Mouse (Mus musculus) megakaryocyte progenitor cell, adult 5-6 weeks (primary cell): Measurements from ENCODE around the gene Fgd5. TPM values are rescaled to one million over a fixed set of nuclear protein-coding genes. Genes with fewer than 3 reads are reported as not detected.
"Not testable (repeated sequence)": the region's sequence is repeated elsewhere in the genome, so short reads cannot be mapped to it uniquely, and the experiment has no call there.

Experiments
- ATAC-seq: replicated peaks from 2 replicates; pipeline ENCODE4 v1.8.0; 2016; ENCODE audit warnings: mild to moderate bottlenecking, moderate TSS enrichment, inconsistent platforms; ENCODE audit not compliant: poor library complexity
- total RNA-seq, 2 experiments: library from RNA; stranded (forward) in 1 of 2; stranded (reverse) in 1 of 2; fragments of 157-497, 149-512 nt in 1 of 2; fragments of 200-1000 nt in 1 of 2; gene quantifications; 2 replicates each; pipeline versions ENCODE4 v1.2.3 to v1.2.4; 2015 to 2017

Gene Fgd5
- total RNA-seq (2015) (0.24 and 0.32 TPM in 2 replicates), total RNA-seq (2017) (0.41 TPM in 1 of 2 replicates, not detected in the other)

- ATAC-seq = no peak
These were observed at the start of gene Fgd5 for GRCm38 (mm10) chr6:91978371-91979300. Fgd5 (plus strand) TSS chr6:91978878.

DNA sequence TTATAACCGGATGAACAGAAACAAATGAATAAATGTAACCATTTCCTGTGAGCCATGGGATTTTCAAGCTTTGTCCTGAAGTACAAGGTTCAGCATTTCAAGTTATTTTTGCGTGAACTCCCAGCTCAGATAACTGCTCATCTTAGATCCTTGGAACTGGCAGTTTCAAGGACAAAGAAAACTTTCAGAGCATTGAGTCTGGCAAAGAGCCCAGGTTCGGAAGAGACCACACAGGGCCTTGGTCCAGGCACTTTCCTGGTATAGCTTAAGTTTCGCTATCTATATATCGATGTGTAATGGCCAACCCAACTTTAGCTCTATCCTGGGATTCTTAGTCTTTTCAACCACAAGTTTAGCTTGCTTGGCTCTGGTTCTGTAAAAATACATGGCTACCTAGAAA, 47.4 kb upstream of the Fgd5 start:
- ATAC-seq = no peak

DNA sequence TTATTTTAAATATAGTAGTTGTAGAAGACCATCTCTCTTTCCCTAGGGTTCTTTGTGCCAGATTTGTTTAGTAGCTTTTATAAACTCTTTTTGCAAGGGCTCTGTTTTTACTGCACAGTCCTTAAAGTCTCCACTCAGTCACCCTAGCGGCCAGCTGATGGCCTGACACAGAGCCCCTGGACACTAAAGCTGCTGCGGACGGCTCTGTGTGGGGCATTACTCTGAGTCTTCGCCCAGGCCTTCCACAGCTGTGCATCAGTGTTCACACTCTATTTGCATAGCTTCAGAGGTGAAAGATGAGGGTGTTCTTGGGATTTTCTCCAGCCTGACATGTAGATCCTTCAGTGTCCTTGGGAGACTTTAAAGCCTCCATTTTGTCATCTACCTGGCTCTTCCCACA, 40.2 kb upstream of the Fgd5 start:
- no peak for ATAC-seq

- no peak for ATAC-seq
These were observed 30.3 kb upstream of the Fgd5 start for GRCm38 (mm10) chr6:91948426-91948825.

GRCm38 (mm10) chr6:91958015-91958414, 20.7 kb upstream of the Fgd5 start:
- ATAC-seq = not testable (repeated sequence)

DNA sequence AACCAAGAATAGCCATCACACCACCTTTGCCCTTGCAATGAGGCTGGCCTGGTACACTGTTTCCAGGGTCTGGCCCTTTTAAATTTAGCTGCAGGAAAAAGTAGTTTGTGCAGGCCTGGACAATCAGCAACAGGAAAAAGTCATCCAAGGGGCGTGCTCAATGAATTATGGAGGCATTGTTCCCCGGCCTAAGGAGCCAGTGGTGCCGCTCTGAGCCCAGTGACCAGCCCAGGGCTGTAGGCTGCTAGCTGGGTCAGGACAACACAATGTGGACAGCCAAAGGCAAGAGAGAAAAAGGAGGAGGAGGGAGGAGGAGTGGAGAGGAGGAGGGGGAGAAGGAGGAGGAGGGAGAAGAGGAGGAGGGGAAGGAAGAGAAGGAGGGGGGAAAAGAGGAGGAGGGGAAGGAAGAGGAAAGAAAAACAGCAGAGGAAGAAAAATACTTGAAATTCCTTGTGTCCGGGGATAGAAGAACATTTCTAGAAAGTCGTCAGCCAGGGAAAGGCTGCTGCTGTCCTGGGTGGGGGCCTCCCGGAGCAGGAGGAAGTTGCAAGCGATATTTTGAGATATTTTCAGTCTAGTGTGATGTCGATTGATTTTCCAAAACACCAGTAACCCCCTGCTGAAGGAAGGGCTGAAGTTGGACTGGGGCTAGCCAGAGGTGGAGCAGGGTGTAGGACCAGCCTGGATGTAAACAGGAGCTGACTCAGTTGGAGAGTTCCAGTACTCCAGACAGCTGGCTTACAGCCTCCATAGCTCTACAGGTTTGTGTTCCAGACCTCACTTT, 18.5 kb upstream of the Fgd5 start:
- ATAC-seq = no peak

DNA sequence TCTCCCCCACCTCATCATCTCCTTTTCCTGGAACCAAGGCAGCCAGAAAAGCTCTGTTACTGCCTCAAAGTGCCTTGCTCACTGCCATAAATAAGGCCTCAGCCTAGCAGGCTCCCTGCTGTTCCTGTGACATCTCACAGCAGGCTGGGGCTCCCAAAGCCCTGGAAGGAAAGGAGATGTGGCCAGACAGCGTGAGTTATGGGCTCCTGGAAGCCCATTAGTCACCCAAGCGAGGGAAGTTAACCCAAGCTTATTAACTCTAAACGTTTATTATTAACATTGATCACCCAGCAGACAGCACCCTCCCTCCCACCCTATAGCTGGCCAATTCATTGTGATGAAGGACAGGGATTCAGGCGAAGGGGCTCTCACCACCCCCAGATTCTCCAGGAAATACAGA, 15.2 kb upstream of the Fgd5 start:
- no peak for ATAC-seq

DNA sequence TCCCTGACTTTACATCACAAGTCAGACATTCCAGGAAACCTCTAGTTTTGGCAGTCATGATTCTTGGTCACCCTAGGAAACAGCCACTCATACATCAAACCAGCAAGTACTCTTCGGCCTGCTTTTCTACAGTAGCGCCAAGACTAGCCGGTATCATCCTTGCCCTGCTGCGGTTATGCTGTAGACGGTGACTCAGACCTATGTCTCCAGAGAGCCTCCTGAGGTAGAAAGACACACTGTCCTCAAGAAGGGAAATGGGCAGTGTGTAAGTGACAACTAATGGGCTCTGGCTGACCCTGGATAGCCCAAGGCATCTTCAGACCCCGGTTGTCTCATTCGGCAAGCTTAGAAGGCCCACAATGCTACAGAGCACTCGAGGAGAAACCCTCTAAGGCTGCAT, 13.6 kb upstream of the Fgd5 start:
- ATAC-seq = no peak

DNA sequence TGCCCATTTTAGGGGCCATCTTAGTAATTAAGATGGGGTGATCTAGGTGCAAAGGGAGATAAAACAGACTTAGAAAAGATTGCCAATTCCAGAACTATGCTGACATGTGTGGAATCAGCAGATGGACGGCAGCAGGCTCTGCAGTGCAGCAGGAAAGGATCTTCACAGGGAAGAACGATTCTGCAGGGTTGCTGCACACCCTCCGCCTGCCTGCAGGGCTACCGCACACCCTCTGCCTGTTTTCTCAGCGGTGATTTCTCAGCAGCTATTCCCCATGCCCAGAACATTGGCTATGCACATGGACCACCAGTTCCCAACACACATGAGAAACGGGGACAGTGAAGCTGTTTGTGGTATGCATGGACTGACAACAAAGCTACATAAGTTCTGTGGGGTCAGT, 12.7 kb upstream of the Fgd5 start:
- no peak for ATAC-seq

DNA sequence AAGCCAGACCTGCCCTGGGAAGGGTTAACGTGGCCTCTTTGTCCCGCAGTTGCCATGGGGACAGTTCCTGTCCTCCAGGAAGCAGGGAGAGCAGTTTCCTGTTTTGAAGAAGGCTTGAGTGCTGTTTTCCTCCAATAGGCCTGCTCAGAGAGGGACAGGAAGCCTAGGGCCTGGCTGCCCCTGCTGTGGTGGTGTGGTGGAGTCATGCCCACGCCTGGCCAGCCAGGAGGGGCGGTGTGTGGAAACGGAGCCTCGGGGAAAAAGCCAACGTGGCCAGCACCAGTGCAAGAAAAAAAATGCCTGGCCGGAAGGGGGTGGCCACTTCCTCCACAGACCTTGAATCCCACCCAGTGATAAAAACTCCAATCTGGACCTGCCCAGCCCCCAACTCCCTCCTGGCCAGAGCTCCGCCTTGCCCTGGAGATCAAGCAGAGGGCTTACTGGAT, 6.5 kb upstream of the Fgd5 start:
- ATAC-seq = peak; percentile 70

DNA sequence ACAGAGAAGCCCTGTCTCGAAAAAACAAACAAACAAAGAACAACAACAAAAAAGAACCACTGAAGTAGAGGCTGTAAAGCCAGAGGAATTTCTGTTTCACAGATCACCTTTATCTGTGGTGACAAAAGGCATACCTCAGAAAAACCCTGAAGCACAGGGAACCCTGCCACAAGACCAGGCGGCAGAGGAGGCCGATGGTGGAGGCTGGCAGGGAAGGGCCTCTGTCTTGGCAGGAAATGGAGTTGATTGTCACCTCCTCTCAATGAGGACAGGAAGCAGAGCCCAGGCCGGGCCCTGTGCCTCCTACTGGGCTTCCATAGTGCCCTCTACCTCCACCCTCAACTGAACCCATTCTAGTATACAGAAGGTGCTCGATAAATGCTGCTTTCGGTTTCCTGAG, 4.7 kb upstream of the Fgd5 start:
- ATAC-seq = no peak

DNA sequence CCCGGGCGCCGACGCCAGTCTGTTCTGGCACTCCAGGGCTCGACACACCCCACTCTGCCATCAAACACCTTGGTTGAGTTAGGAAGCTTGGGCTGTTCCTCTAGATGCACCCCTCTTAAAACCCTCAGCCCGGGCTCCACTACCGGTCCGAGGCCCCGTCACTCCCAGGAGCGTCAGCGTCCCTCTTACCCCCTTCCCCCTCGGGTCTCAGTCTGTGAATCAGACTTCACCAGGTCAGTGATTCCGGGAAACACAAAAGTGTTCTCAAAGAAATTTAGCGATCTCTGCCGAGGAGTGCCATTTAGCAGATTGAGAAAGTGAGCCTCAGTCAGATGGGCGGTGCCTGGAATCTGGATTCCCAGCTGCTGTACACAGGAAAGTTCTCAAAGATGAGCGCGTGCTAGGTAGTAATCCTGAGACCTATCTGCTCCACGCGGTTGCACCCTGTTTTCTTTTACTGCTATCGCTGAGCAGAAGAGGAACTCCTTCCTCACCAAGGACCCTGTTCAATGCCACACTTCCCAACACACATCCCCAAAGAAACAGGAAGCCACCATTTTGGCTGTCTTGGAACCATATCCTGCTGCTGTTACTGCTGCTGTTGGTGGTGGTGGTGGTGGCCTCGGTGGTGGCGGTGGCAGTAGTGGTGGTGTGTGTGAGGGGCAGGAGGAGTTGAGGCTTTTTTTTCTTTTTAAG, 771 bp downstream of the Fgd5 start:
- peak; percentile 68 for ATAC-seq

DNA sequence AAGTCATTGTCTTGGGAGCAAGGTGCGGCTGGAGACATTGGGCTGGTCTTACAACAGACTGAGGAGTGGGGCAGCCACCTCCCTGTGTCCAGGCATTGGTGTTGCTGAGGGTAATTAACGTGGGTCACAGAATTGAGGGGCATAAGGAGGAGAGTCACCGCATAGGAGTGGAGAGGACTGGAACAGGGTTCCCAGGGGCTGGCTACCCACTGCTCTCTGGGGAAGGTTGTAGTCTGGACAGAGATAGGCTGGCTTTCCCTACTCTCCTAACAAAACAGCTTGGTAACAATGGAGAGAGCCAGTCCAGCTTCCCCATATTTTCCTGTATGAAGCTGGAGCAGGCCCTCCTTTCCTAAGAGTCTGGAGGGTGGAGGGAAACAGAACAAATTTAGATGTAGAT, 1.3 kb downstream of the Fgd5 start:
- no peak for ATAC-seq

- ATAC-seq = no peak
These were observed 11.4 kb downstream of the Fgd5 start for GRCm38 (mm10) chr6:91990101-91990500.

DNA sequence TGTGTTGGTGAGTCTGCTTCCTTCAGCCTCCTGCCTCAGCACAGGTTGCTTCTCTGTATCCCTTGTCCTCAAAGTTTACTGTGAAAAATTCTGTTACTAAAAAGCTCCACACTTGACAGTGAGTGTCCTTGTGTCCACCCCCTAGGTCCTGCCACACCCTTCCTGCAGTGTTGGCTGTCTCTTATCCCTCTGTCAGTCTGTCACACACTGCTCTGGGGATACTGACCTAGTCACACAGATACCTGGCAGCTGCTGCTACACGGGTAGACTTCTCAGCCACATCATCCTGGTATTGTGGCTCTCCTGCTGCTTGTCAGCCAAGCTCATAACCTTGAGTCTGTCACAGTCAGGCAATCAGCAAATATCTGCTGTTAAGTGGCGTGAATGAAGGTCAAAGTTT, 14.1 kb downstream of the Fgd5 start:
- ATAC-seq = peak; percentile 31; the same call in 1 of the 2 replicates

DNA sequence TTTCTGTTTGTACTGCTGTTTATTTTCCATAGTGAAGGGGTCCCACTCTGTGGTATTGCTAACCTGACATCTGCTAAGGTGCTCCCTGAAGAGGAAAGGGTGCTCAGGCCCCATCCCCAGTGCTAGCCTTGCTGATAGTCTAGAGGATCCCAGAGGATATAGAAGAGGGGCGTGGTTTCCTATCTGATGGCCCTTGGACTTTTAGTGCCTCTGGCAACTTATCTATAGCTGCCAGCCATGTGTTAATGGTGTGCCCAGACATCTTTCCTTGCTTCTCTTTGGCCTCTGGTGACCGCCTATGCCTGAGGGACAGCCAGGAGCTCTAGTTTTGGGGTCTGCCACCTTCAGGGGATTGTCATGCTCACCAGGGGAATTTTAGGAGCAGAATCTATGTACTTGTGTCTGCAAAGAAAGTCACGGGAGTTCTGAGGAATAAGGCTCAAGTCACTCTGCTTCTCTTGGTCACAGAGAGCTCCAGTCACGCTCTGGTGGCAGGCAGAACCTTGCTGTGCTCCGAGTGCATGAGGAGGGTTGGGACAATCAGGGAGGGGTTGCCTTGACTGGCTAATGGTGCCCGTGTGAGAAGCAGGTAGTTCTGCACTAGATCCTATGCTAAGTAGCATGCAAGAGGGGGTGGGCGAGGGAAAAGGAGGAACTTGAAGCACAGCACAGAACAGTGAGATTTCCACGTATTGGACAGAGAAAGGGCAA, 15.3 kb downstream of the Fgd5 start:
- peak; percentile 35; the same call in 1 of the 2 replicates for ATAC-seq

- ATAC-seq = no peak
These were observed 17.4 kb downstream of the Fgd5 start for GRCm38 (mm10) chr6:91996072-91996471.

DNA sequence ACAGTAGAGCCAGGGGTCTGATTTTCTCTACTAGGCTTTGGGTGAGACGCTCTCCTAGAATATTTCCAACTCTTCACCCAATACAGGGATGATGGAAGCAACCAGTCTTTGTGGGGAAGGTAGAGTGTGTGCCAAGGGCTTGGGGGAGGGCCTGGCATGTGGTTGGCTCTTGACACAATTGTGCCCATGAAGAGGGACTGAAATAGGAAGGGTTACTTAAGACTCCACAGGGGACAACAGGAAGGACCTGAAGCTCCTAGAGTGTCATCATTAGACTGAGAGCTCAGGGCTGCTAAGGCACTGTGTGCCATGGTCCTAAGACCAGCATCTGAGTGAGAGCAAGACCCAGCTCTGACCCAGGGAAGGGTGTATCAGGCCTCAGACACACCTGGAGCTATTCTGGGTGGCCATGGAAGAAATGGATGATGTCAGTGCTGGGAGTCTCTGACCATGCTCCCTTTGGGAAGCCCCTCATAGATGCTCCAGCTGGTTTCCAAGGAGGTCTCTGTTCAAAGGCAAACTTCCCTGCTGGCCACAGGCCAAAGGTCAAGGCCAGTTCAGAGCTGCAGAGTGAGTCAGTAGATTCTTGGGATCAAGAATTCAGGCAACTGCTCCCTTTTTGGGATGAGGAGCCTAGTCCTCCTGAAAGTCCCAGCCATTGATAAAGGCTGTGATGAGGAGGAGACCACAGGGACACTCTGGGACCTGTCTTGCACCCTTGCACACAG, 24.0 kb downstream of the Fgd5 start:
- peak; percentile 58 for ATAC-seq

GRCm38 (mm10) chr6:92003646-92004045, 25.0 kb downstream of the Fgd5 start:
- ATAC-seq = no peak
